Mouse (Mus musculus) cortical plate, adult 2 months (tissue): ENCODE measurements at regions not wholly inside any gene's neighbourhood (a gene's known extent, or its start where the extent isn't known, plus 50 kb on each side); places are given as distances from the start of the nearest gene placed in this dataset.

Source experiments
- CTCF ChIP-seq: fragments of 200-500 bp; IDR thresholded peaks from 2 replicates; pipeline ENCODE4 v1.5.1; 2011; ENCODE audit warnings: mild to moderate bottlenecking, control low read depth, low read length; ENCODE audit not compliant: insufficient read depth; ENCODE audit errors: extremely low read depth
- POLR2A ChIP-seq: fragments of 200-500 bp; IDR thresholded peaks from 2 replicates; pipeline ENCODE4 v1.6.1; 2011; ENCODE audit warnings: mild to moderate bottlenecking, low read length, control low read depth; ENCODE audit not compliant: insufficient read depth; ENCODE audit errors: extremely low read depth

- TF ChIP-seq POLR2A (no peak), CTCF (no peak)
Measured at GRCm38 (mm10) chr2:107994831-107995230, 704.4 kb downstream of the Kcna4 start.
